Mouse (Mus musculus) urinary bladder, adult 18-20 months (tissue): Measurements from ENCODE around the gene Aga.
"Not testable (repeated sequence)": the region's sequence is repeated elsewhere in the genome, so short reads cannot be mapped to it uniquely, and the experiment has no call there.

Experiments
- DNase-seq, 2 experiments: peaks; one replicate each; pipeline ENCODE4 v3.0.0; 2022; ENCODE audit warnings: low spot score in 2 of 2, mixed read lengths in 2 of 2

Gene Aga

GRCm38 (mm10) chr8:53511551-53512127 is at the start of gene Aga:
Gene Aga, plus strand, starts transcription at chr8:53511727.
- DNase-seq = peak; percentile 81 to 82

- no peak for DNase-seq
Measured at GRCm38 (mm10) chr8:53489063-53489462, 22.5 kb upstream of the Aga start.

GRCm38 (mm10) chr8:53496216-53496615 is 15.3 kb upstream of the Aga start:
- no peak for DNase-seq

GRCm38 (mm10) chr8:53496885-53497326 is 14.6 kb upstream of the Aga start:
- DNase-seq = no peak

- DNase-seq = not testable (repeated sequence)
Measured at GRCm38 (mm10) chr8:53538049-53538448, 26.5 kb downstream of the Aga start.

GRCm38 (mm10) chr8:53539585-53539984 is 28.1 kb downstream of the Aga start:
- no peak for DNase-seq

GRCm38 (mm10) chr8:53562441-53563040 is 51.0 kb downstream of the Aga start:
- no peak for DNase-seq

GRCm38 (mm10) chr8:53566223-53566622 is 54.7 kb downstream of the Aga start:
- DNase-seq = no peak
